Mouse (Mus musculus): ENCODE measurements around the gene Dram1.
A peak's percentile ranks its signal among the peaks of the same experiment; 100 is the strongest.

The Dram1 gene

DNA sequence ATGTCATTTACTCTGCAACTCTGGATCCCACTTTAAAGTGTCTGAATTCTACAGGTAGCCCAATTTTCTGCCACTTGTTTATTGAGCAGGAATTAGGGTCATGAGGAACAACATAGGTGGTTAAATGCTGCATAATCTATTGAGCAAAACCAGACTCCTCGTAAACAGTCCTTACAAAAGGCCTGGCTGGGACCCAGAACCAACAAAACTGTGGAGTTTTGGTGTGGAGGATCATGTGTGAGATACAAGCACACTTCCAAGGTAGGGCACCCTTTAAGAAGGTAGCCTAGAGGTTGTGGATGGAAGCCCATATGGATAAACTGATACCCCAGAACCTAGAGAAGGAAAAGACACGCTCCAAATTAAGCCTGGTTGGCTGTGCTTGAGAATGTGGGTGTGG is 28.2 kb downstream of the Dram1 start:
- DNase-seq (ENCODE audit: low read depth, low spot score), result no peak

DNA sequence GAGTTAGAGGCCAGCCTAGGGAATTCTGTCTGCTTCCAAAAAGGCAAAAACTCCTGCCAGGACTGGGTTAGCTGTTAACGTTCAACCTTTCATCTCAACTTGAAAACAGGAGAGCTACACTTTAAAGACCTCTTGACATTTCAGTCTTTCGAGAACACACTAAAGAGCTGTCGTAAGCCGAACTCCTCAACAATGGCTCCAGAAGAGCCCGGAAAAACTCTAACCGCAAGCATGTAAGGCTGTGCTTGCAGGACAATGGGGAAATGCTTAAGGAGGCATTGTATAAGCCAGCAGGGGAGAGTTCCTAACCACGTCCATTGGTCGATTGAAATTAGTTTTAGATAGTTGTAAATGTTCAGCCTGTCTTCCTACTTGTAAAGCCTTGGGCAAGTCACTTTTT is 29.1 kb downstream of the Dram1 start:
- no peak for DNase-seq (ENCODE audit: low read depth, low spot score)

DNA sequence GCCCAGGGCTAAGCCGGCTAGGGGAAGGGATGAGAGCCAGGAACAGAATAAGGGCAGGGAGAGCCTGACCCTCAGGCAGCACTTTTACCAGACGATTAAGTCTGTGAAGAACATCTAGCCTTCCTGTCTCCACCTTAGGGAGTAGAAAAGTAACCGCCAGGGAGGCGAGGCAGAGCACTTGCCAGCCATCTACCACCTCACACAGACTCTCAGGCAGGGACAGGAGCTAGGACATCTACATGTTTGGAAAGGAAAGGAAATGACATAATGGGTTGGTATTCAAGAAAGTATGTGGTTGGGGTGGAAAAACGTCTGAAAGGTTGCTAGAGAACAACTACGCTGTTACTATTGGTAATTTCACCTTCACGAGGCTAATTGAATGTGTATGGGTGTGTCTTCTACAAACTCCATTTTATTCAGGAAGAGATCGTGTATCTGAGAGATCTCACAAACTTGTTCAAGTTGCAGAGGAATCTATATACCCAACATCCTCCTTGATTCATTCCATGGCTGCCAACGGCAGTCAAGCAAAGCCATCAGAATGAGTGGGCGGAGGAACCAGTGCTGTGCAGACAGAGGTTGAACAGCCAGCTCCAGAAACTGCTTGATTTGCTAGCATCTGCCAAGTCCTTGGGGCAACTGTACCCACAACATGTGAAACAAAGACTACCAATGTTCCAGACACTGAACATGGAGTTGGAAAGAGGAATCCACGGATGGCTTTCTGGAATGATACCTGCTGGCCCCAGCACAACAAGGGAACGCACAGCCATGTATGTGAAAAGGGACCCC is 32.2 kb downstream of the Dram1 start:
- DNase-seq (ENCODE audit: low read depth, low spot score), result no peak

DNA sequence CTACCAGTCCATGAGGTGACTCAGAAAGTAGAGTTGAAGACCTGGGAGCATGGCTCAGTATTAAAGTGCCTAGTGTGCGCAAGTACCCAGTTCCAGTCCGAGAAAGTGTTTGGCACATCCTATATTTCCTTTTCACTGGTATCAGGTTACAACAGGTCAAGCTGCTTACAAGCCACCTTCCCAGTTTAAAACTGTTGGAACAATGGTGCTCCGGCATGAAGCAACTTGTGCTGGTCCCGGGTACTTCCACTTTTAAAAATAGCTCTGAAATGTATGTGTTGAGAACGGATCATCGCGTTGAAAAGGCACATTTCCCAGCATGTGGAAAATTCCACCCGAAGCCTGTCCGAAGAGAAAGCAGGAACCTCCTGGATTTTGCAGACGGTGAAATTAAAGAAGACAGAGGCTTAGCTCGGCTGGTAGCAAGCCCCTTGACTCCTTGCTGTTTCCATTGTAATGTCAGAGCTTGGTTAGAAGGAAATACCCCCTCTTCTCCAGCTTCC is 32.9 kb downstream of the Dram1 start:
- DNase-seq (ENCODE audit: low read depth, low spot score), result no peak

DNA sequence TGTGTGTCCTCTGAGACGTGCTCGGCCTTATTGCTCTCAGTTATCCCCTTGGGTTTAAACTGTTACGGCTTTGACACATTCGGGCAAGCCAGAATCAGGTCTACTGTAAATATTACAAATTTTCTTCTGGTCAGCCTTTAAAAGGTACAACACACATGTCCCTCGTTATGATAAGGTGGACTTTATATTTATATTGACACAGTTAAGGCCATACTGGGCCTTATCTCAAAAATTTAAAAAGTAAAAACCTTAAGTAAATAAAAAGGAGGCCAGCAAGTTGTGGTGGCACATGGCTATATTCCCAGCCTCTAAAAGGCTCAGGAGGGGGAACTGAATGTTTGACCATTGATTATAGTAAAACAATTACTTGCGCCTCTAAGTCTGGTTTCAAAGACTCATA is 37.5 kb downstream of the Dram1 start:
- DNase-seq (ENCODE audit: low read depth, low spot score), result no peak

DNA sequence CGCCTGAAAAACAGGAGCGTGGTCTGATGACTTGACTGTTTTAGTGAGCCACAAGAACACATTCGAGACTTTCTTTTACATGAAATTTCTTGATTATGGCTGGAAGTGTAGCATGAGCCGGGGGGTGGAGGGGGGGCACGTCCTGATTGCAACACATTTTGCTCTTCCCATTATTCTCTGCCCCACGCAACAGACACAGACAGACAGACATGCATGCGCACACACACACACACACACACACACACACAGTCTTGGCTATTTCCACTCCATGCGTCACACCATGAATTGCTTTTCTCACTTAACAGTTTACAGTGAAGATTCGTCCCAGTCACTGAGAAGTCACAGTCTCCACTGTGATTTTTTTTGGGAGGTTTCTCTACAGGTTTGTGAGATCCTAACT is 38.2 kb downstream of the Dram1 start:
- no peak for DNase-seq (ENCODE audit: low read depth, low spot score)

DNA sequence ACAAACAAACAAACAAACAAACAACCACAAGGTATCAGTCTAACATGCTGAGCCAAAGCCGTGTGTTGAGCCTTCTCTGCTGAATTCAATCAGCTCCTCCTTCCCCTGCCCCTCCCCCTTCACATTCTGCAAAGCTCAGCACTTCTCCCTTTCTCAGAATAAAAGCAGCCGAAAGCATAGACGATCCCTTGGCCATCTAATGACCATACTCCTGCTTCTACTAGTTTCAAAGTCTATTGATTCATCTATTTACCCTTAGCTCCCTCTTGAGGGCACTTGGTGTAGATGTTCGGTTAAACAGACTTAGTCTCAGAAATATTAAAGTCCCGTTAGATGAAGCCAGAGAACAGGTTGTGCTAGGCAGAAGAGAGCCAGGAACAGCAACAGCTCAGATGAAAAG is 48.2 kb downstream of the Dram1 start:
- peak; percentile 8 for DNase-seq (ENCODE audit: low read depth, low spot score)

DNA sequence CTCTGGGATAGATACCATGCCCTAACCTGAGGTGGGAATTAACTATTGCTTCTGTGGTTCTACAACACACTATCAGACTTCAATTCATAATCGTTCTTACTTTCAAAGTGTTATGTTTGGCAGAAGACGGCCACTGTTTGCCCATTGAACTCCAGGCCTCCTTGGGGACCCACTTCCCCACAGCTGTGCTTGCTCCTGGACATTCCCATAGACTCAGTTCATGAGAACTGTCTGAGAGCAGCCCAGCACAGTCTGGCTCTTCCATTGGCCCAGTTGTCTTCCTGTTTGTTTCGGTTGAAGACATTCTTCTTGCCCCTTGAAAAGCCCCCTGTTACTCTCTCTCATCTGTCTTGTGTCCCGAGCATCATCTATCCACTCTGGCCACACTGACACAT is 50.8 kb downstream of the Dram1 start:
- no peak for DNase-seq (ENCODE audit: low read depth, low spot score)

DNA sequence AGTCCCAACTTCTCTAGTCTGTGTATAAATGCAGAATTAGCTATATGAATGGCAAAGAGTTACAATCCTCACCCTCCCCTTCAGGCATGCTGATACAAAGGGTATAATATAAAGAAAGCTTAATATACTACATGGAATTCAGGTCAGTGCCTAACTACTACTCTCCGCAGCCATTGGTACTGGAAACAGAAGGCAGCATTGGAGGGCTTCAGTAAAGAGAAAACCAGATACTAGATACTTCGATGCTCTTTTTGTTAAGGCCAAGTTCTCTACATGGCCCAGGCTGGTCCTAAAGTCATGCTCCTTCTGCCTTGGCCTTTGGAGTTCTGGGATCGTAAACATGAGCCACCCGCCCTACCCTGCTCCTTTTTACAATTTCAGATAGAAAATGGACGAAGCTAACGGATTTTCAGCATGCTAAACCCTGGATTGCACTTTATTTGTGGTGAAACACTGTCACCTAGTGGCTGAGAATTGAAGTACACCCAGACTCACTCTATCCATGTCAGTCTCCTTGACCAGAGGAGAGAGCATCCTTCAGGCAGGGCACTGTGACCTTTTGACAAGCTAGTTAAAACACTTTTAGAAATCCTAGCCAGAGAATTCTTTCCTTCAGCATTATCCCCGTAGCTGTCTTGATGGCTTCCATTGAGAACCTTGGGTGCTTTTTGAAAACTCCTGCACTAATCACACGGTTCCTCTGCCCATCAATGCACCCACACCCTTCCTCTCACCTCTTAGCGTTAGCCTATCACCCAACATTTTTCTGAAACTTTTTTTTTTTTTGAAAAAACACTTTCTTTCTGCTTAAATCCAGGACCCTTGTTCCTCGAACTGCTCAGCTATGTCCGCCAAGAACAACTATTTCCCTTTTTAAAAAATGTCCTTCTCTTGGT is 51.5 kb downstream of the Dram1 start:
- DNase-seq (ENCODE audit: low read depth, low spot score), result peak; percentile 46

DNA sequence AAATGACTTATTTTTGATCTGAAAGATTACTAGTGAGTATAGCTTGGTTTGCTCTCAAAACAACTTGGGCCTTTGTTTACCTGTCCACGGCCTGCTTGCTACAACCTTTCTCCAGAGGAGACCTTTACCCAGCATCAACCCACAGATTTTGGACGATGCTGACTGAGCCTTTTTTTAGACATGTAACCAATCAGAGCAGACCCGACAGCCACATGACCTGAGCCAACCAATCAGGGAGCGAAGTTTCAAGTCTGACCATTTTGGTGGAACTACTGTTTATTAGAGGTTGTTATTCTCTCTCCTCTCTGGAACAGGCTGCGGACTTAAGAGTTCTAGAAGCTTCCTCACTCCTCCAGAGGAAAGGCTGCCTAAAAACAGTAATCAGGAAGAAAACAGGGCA is 57.1 kb downstream of the Dram1 start:
- no peak for DNase-seq (ENCODE audit: low read depth, low spot score)

DNA sequence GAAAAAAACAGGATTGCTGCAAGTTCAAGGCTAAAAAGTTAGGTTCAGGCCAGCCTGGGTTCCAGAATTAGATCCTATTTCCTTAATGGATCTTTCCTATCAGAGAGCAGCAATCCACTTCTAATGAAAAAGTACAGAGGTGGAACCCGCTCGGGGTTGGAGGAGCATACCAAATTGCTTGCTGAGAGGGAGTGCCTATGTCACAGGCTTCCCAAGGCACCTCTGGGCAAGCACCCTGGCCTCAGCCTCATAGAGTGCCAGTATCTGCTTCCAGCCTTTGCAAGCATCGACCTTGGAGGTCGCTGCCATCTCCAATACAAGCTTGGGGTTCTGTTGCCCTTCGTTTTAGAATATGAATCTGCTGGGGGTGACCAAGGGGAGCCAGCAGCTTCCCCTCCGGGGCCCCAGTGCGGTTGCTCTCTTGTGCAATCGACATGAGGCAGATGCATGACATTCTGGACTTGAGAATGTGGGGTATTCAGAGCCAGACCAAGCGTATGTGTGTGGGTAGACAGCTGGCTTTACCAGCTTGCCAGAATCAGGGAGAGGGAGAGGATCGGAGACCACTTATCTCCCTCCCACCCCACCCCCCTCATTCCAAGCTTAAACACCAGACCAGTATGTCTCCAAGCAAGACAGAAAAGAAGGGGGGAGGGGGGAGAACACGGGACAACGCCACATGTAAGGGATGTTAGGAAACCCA is 58.0 kb downstream of the Dram1 start:
- no peak for DNase-seq (ENCODE audit: low read depth, low spot score)

DNA sequence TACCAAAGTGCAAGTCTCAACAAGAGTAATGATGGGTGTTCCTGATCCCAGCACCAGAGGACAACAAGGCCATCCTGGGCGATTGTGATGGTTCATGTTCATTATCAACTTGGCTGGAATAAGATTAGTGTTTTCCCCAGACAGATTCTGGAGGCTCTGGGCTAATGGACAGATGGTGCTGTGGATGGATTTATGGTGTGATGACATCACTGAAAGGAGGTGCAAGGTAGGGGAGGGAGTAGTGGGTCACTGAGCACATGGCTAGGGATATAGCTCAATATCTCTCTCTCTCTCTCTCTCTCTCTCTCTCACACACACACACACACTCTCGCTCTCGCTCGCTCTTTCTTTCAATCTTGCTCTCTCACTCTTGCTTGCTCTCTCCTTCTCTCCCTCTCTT is 60.7 kb downstream of the Dram1 start:
- DNase-seq (ENCODE audit: low read depth, low spot score), result no peak

DNA sequence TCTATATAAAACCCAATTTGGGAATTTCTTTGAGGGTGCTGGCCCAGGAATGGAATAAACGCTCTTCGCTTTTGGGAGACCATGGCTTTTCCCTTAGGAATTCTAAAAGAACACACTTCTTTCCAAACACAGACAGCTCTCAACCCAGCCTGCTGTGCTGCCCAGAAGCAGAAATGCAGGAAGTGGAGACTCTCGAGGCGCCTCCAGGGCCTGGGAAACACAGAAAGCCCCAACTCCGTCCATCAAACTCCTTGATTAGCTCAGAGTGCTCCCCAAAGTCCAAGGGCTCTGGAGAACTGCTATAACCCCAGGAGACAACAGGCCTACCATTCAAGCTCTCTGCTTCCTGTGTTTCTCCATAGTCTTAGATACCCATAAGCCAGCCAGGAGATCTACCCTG is 61.7 kb downstream of the Dram1 start:
- no peak for DNase-seq (ENCODE audit: low read depth, low spot score)

DNA sequence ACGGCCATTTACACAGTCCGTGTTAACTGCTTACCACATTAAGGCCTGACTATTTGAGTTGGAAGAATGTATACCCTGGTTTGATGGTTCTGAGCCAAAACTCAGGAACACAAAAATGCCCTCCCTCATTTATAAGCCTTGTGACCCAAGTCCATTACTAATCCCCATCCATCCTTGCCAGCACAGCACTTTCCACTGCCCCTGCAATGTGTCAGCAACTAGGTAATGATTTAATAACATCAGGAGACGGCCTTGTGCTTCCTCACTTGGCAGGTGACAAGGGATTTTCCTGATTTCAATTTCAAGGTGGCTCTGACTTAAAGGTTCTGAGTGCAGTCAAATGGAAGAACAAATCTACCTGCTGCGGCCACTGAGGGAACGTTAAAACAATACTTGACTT is 64.0 kb downstream of the Dram1 start:
- DNase-seq (ENCODE audit: low read depth, low spot score), result no peak

DNA sequence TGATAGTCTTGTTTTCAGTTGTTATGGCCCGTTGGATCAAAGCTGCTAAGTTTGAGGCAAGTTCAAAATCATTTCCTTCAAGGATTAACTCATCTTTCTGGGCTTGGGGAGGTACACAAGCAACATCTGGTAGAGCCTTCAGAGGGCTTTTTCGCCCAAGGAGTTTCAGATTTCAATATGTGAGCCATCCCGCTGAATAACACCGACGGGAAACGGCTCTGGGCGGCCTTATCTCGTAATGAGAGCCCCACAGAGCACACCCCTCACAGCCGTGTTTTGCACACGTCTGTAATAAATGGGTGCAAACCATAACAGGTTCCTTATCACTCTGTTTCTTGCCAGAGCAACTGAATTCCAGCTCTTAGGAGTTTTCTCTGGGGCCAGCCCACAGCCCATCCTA is 69.0 kb downstream of the Dram1 start:
- DNase-seq (ENCODE audit: low read depth, low spot score), result no peak

DNA sequence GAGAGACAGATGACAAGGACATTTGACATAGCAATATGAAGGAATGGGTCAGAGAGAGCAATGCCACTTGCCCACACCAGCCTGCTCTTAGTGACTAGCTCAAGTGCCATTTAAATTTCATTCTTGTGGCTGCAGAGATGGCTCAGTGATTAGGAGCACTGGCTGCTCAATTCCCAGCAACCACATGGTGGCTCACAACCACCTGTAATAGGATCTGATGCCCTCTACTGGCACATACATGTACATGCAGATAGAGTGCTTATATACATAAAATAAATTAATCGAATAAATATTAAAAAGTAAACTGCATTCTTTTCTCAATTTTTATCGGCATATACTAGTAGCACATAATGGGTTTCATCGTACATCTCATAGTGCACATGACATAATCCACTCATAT is 72.6 kb downstream of the Dram1 start:
- DNase-seq (ENCODE audit: low read depth, low spot score), result no peak

DNA sequence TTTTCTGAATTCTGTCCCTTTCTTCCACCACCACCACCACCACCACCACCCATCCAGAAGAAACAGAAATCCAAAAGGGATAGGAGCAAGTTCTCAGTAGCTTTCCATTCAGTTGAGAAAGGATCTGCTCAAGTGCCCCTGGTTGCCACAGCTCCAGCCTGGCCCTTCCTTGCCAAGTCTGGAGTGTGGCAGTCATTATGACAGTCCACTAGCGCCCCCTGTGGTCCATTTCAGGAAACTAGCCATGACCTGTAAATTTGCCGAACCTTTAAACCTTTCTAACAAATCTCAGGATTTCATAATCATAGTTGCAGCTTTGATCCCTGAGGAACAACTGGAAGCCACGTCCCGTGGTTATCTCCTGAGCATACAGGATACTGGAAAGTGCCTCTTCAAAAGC is 74.6 kb downstream of the Dram1 start:
- DNase-seq (ENCODE audit: low read depth, low spot score), result peak; percentile 32

DNA sequence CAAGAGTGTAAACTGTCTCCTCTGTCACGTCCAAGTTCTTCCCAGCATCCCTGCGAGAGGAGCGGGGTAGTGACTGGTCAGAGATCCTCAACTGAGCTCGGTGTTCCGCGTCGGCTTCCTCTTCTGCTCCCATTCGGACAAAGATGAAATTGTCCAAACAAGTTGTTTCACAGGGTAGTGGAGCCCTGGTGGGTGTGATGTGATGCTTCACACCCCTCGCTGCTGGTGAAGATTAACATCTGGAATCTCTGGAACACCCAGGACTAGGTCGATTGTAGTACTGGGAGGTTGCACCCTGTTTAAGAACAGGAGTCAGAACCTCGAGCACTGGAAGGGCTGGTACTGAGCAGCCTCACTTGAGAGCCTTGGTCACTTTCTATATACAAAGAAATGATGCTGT is 75.8 kb downstream of the Dram1 start:
- DNase-seq (ENCODE audit: low read depth, low spot score), result no peak

DNA sequence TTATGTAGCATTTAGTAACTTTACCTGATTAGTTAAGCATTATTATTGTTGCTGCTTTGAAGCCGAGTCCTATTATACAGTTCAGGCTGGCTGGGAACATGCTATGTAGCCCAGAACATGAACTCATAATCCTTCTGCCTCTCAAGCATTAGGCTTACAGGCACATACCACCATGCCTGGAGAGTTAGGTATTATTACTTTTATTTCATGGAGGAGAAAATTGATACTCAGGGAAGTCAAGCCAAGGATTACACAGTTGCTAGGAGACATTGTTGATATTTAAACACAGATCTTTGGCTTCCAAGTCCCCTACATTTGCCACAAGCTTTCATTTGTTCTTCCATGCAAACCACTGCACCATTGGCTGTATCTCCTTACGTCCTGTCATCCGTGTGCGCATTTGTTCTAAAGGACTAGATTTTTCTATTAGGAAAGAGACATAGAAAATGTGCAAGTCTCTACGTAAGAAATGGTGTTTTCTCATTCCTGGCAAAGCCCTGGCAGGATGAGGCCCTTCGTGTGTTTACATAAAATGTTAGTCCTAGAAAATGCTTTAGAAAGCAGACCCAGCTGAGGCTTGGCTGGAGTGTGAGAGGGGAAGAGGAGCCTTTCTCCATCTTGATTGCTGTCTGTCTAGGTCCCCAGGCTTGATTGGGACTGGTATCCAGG is 76.9 kb downstream of the Dram1 start:
- DNase-seq (ENCODE audit: low read depth, low spot score), result no peak

DNA sequence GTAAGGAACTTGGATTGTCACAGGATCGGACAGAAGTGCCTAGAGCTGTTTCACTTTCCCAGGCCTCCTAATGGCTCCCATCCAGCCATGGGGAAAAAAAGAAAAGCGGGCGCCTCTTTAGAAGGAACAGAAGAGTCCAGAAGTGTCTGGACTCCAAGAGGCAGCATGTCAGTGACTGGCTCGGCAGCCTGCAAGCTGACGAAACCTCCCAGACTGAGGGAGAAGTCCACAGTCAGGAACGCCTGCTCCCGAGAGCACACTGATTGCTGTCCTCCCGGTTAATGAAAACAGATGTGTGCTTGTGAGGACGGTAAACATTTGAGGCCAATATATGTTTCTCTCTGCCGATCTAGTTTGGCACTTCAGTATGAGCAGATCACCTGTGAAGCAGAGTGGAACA is 81.9 kb downstream of the Dram1 start:
- DNase-seq (ENCODE audit: low read depth, low spot score), result no peak

DNA sequence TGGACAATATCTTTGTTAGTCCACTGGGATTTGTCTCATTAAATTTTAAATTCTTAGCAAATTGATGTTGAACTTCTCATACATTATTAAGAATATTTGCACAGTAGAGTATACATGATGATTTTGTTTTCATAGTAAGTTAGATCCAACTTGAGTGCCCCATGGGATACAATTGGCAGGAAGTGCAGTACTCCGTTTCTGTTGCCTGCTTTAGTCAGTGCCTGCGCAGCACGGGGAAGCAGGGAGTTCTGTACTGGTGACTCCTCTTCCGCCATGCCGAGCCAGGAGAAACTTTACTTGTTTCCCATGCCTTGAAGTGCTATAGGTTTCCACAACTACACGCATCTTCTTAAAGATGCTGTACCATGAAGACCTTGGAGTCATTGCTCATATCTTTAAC is 83.8 kb downstream of the Dram1 start:
- DNase-seq (ENCODE audit: low read depth, low spot score), result no peak

DNA sequence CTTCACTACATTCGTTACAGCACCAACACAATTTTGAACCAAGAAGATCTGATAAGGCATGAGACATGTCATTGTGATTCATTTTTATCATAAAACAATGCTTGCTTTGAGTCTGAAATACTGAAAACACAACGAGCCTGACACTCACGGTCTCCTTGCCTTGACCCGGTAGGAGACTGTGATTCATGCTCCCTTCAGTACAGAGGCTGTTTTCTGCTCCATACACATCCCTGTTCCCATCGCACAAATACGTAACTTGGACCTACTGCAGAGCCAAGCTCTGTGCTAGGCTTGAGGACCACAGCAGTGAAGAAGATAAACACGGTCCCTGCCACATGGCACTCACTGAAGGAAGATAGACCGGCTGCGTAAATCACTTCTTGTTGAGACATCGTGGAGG is 90.8 kb downstream of the Dram1 start:
- no peak for DNase-seq (ENCODE audit: low read depth, low spot score)
